ENCODE assay signal across 8 mouse cellular contexts in the genomic region with DNA sequence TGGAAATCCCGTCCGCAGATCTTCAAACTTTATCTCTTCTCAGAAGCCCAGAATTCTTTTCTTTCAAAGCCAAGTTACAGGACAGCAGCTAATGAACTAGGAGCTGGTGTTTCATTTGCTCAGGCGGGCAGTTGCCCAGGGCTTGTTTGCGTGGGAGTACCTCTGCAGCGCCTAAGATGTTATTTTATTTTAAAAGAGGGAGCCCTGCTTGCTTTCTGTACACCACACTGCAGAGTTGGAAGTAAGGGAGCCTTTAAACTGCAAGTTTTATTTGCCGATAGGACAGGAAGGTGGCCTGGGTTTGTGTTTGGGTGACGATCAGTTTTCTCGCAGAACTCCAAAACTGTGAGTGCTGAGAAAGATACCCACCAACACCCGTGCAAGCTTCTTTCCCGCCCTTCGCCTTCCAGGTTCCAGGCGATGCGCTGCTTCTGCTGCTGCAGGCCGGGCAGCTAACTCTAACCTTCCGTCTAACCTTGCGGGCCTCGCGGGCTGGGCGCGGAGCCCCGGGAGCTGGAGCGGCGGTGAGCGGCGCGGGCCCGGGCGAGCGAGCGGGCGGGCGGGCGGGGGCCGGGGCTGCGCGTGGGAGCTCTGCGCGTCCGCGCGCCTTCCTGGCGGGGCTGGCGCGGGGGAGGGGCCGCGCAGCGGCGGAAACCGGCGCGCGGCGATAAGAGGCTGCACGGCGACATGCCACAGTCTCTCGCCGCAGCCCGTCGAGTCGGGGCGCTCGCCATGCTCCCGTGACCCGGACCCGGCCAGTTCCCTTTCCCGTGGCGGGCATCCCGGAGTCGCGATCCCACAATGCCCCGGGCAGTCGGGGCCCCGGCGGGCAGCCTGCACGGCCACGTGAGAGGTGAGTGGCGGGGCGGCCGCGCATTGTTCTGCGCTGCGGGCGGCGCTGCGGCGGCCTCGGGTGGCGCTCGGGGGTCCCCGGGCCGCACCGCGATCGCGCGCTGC. TPM values are rescaled to one million over a fixed set of nuclear protein-coding genes. Genes with fewer than 3 reads are reported as not detected.
DNase-seq lines count a peak whose midpoint lies in the region; ATAC-seq and TF ChIP-seq lines count a peak whose summit lies in the region.

No protein-coding gene starts in this region.

- dilution Hi-C loops in CH12.LX (cut with MboI; ENCODE audit: extremely low pct_ligation_motif_present, extremely low pct_unique_long_range_greater_than_20kb, low sequenced_read_pairs): no loop called here

- no peak for TF ChIP-seq EP300 in CH12.LX (IDR thresholded peaks at IDR 0.05; ENCODE audit: low read length)

- peak overlapping the region; percentile 68 to 89 (median 80) for H3K4me3 ChIP-seq in CH12.LX (replicated peaks in 1 of 3; ENCODE audit: low read depth in 2 of 3, low read length in 2 of 3, poor library complexity in 1 of 3)
- peak overlapping the region; percentile 72 for H3K4me3 ChIP-seq in forebrain, embryonic 11.5 days (ENCODE audit: low read depth, low read length)
- H3K4me3 ChIP-seq in heart, embryonic 15.5 days: peak overlapping the region; percentile 80
- peak overlapping the region; percentile 99 for H3K4me3 ChIP-seq in liver, embryonic 15.5 days (replicated peaks)
- peak overlapping the region; percentile 78 for H3K4me3 ChIP-seq in neural tube, embryonic 11.5 days (ENCODE audit: low read depth, low read length)
- H3K4me3 ChIP-seq in stomach, embryonic 15.5 days (replicated peaks): peak overlapping the region; percentile 86

- ATAC-seq in forebrain, embryonic 11.5 days (replicated peaks; ENCODE audit: low FRiP score): peak; percentile 87
- ATAC-seq in heart, embryonic 15.5 days (replicated peaks; ENCODE audit: insufficient number of reproducible peaks, insufficient read depth, low FRiP score, low read depth): peak; percentile 86
- peak; percentile 87 for ATAC-seq in liver, embryonic 15.5 days (ENCODE audit: insufficient read depth)
- peak; percentile 91 for ATAC-seq in neural tube, embryonic 11.5 days (ENCODE audit: insufficient read depth, low FRiP score, low TSS enrichment)
- ATAC-seq in stomach, embryonic 15.5 days (ENCODE audit: insufficient read depth, low FRiP score, low read depth): peak; percentile 84

- TF ChIP-seq CTCF in CH12.LX (conservative IDR thresholded peaks at IDR 0.05 in 1 of 2, IDR thresholded peaks at IDR 0.05 in 1 of 2; ENCODE audit: low read depth in 2 of 2, low read length in 2 of 2): no peak

- TF ChIP-seq RAD21 in CH12.LX (IDR thresholded peaks at IDR 0.05; ENCODE audit: low read depth, low read length): no peak

- H3K4me1 ChIP-seq in CH12.LX (ENCODE audit: control insufficient read depth in 1 of 2, insufficient read depth in 2 of 2): peaks cover 6 to 50% of the 10 kb centered on the region in 2 experiments
- H3K4me1 ChIP-seq in forebrain, embryonic 11.5 days (replicated peaks; ENCODE audit: control insufficient read depth, insufficient read depth, low read length): peaks cover 6% of the 10 kb centered on the region; the same call in 1 of the 2 replicates
- H3K4me1 ChIP-seq in heart, embryonic 15.5 days (replicated peaks): peaks cover 37% of the 10 kb centered on the region
- peaks cover 61% of the 10 kb centered on the region for H3K4me1 ChIP-seq in liver, embryonic 15.5 days (replicated peaks)
- 0 out of 2 replicates have a peak, but pooled peaks cover 7% of the 10 kb centered on the region for H3K4me1 ChIP-seq in neural tube, embryonic 11.5 days (ENCODE audit: control insufficient read depth, insufficient read depth, low read length)
- H3K4me1 ChIP-seq in stomach, embryonic 15.5 days: peaks cover 20% of the 10 kb centered on the region; the same call in 1 of the 2 replicates

- no peaks in the 10 kb centered on the region for H3K27me3 ChIP-seq in CH12.LX (replicated peaks)
- H3K27me3 ChIP-seq in forebrain, embryonic 11.5 days (ENCODE audit: control insufficient read depth, insufficient read depth, low read length): no peaks in the 10 kb centered on the region
- H3K27me3 ChIP-seq in heart, embryonic 15.5 days: no peaks in the 10 kb centered on the region
- H3K27me3 ChIP-seq in liver, embryonic 15.5 days: no peaks in the 10 kb centered on the region
- H3K27me3 ChIP-seq in neural tube, embryonic 11.5 days (ENCODE audit: control insufficient read depth, insufficient read depth, low read length): no peaks in the 10 kb centered on the region
- H3K27me3 ChIP-seq in stomach, embryonic 15.5 days (replicated peaks): no peaks in the 10 kb centered on the region

- H3K9me3 ChIP-seq in CH12.LX (replicated peaks; ENCODE audit: low read length): no peaks in the 10 kb centered on the region
- H3K9me3 ChIP-seq in forebrain, embryonic 11.5 days (ENCODE audit: control insufficient read depth, low read length): no peaks in the 10 kb centered on the region
- no peaks in the 10 kb centered on the region for H3K9me3 ChIP-seq in heart, embryonic 15.5 days (replicated peaks)
- H3K9me3 ChIP-seq in liver, embryonic 15.5 days (replicated peaks): no peaks in the 10 kb centered on the region
- no peaks in the 10 kb centered on the region for H3K9me3 ChIP-seq in neural tube, embryonic 11.5 days (ENCODE audit: control insufficient read depth, low read length)
- no peaks in the 10 kb centered on the region for H3K9me3 ChIP-seq in stomach, embryonic 15.5 days

- peaks cover 80% of the 10 kb centered on the region for H3K79me2 ChIP-seq in CH12.LX (replicated peaks; ENCODE audit: control insufficient read depth, extremely low read depth, insufficient read depth, poor library complexity, severe bottlenecking)

- H3K36me3 ChIP-seq in CH12.LX (replicated peaks in 1 of 2; ENCODE audit: control insufficient read depth in 1 of 2, insufficient read depth in 1 of 2, low read length in 1 of 2): peaks cover 0 to 5% of the 10 kb centered on the region in 2 experiments
- H3K36me3 ChIP-seq in forebrain, embryonic 11.5 days (ENCODE audit: control insufficient read depth, insufficient read depth, low read length): no peaks in the 10 kb centered on the region
- no peaks in the 10 kb centered on the region for H3K36me3 ChIP-seq in heart, embryonic 15.5 days
- no peaks in the 10 kb centered on the region for H3K36me3 ChIP-seq in liver, embryonic 15.5 days (replicated peaks)
- no peaks in the 10 kb centered on the region for H3K36me3 ChIP-seq in neural tube, embryonic 11.5 days (ENCODE audit: control insufficient read depth, insufficient read depth, low read length)
- H3K36me3 ChIP-seq in stomach, embryonic 15.5 days: no peaks in the 10 kb centered on the region

- WGBS in forebrain, embryonic 11.5 days: 1% methylated on average over 51 of the region's 96 CpGs
- under 1% methylated on average over 90 of the region's 96 CpGs for WGBS in heart, embryonic 15.5 days
- WGBS in liver, embryonic 15.5 days (ENCODE audit: insufficient replicate concordance): under 1% methylated on average over 94 of the region's 96 CpGs
- WGBS in neural tube, embryonic 11.5 days: 2% methylated on average over 76 of the region's 96 CpGs
- 1% methylated on average over 82 of the region's 96 CpGs for WGBS in stomach, embryonic 15.5 days

- H3K4me2 ChIP-seq in CH12.LX (ENCODE audit: insufficient read depth, low read depth, poor library complexity, severe bottlenecking): peak overlapping the region; percentile 98
- peak overlapping the region; percentile 70 for H3K4me2 ChIP-seq in forebrain, embryonic 11.5 days (ENCODE audit: low read depth, low read length, severe bottlenecking)
- H3K4me2 ChIP-seq in heart, embryonic 15.5 days: peak overlapping the region; percentile 71
- peak overlapping the region; percentile 86 for H3K4me2 ChIP-seq in liver, embryonic 15.5 days
- peak overlapping the region; percentile 74 for H3K4me2 ChIP-seq in neural tube, embryonic 11.5 days (ENCODE audit: low read depth)
- peak overlapping the region; percentile 70 for H3K4me2 ChIP-seq in stomach, embryonic 15.5 days

- in situ Hi-C loops in CH12.LX (cut with MboI; ENCODE audit: low pct_ligation_motif_present, low pct_unique_long_range_greater_than_20kb, low sequenced_read_pairs): no loop called here

- H3K9ac ChIP-seq in CH12.LX (ENCODE audit: insufficient read depth, low read depth): peak overlapping the region; percentile 87
- H3K9ac ChIP-seq in forebrain, embryonic 11.5 days (ENCODE audit: low read length): peak overlapping the region; percentile 91
- peak overlapping the region; percentile 97 for H3K9ac ChIP-seq in heart, embryonic 15.5 days
- H3K9ac ChIP-seq in liver, embryonic 15.5 days: peak overlapping the region; percentile 100
- H3K9ac ChIP-seq in neural tube, embryonic 11.5 days (ENCODE audit: low read length): peak overlapping the region; percentile 96
- peak overlapping the region; percentile 92 for H3K9ac ChIP-seq in stomach, embryonic 15.5 days

- peak; percentile 82 for TF ChIP-seq POLR2A in CH12.LX (IDR thresholded peaks at IDR 0.05; ENCODE audit: low read depth, low read length)

- DNase-seq in CH12.LX (ENCODE audit: extremely low read depth): peak; percentile 39
- peak; percentile 62 for DNase-seq in c-Kit-negative CD71-positive TER-119-positive erythroid progenitor cells, embryonic 14.5 days (ENCODE audit: low read depth, low spot score)
- DNase-seq in forebrain, embryonic 11.5 days (ENCODE audit: low spot score): peak; percentile 85
- DNase-seq in kidney, postnatal 14 days: peak; percentile 89
- DNase-seq in neural tube, embryonic 11.5 days (ENCODE audit: low spot score): peak; percentile 80

- peak overlapping the region; percentile 71 for H3K27ac ChIP-seq in CH12.LX (ENCODE audit: insufficient read depth, low read depth)
- H3K27ac ChIP-seq in forebrain, embryonic 11.5 days (ENCODE audit: low read depth, low read length): peak overlapping the region; percentile 80
- peak overlapping the region; percentile 99 for H3K27ac ChIP-seq in heart, embryonic 15.5 days
- H3K27ac ChIP-seq in liver, embryonic 15.5 days (replicated peaks): peak overlapping the region; percentile 97
- peak overlapping the region; percentile 95 for H3K27ac ChIP-seq in neural tube, embryonic 11.5 days (ENCODE audit: low read depth, low read length)
- H3K27ac ChIP-seq in stomach, embryonic 15.5 days: peak overlapping the region; percentile 99

TF ChIP-seq in CH12.LX, 34 proteins besides CTCF, POLR2A, EP300 and RAD21 (continues in another document):
- TF ChIP-seq ETS1 (conservative IDR thresholded peaks at IDR 0.05; ENCODE audit: low read depth, low read length) (no peak), BHLHE40 (IDR thresholded peaks at IDR 0.05; ENCODE audit: low read depth, low read length) (peak; percentile 81), UBTF (IDR thresholded peaks at IDR 0.05; ENCODE audit: low read depth, low read length) (0 out of 2 replicates have a peak, but pooled peaks have one; percentile 31)

RNA-seq across cellular contexts. Expression of a gene that starts 28.2 kb away (rescaled TPM):
- total RNA-seq in CH12.LX (2012; rRNA removed): 249 and 276 TPM in 2 replicates
- total RNA-seq in CH12.LX (2014; rRNA removed): 332 and 386 TPM in 2 replicates
- polyA plus RNA-seq in CH12.LX (2012; ENCODE audit: insufficient read length, low read depth): 151 and 174 TPM in 2 replicates
- 40.8 and 46.8 TPM in 2 replicates for polyA plus RNA-seq in forebrain, embryonic 11.5 days (2014; fragmentation: Nextera tagmentation; extraction: Ambion mirVana)
- 72.9 and 82.7 TPM in 2 replicates for polyA plus RNA-seq in heart, embryonic 15.5 days (2015; fragmentation: Nextera tagmentation; extraction: Ambion mirVana)
- 88.5 and 93.9 TPM in 2 replicates for polyA plus RNA-seq in liver, embryonic 15.5 days (2015; fragmentation: Nextera tagmentation; extraction: Ambion mirVana)
- 56.1 and 57.7 TPM in 2 replicates for polyA plus RNA-seq in neural tube, embryonic 11.5 days (2014; fragmentation: Nextera tagmentation; extraction: Ambion mirVana)
- polyA plus RNA-seq in stomach, embryonic 15.5 days (2015; fragmentation: Nextera tagmentation; extraction: Ambion mirVana): 104 and 107 TPM in 2 replicates

Comparison
In these comparisons a context has a peak if more than half of its experiments do, and no peak if none do; other contexts are left out.
1. Peak in every context shown above with its lines: DNase-seq, ATAC-seq, H3K4me3 ChIP-seq and H3K27ac ChIP-seq.
2. DNase-seq: peak in every context shown above with its lines; median percentile 89 in kidney, postnatal 14 days; 85 in forebrain, embryonic 11.5 days; 80 in neural tube, embryonic 11.5 days; 62 in c-Kit-negative CD71-positive TER-119-positive erythroid progenitor cells, embryonic 14.5 days; 39 in CH12.LX.